Mouse (Mus musculus): Measurements from ENCODE around the gene Sh3pxd2a.

The Sh3pxd2a gene

DNA sequence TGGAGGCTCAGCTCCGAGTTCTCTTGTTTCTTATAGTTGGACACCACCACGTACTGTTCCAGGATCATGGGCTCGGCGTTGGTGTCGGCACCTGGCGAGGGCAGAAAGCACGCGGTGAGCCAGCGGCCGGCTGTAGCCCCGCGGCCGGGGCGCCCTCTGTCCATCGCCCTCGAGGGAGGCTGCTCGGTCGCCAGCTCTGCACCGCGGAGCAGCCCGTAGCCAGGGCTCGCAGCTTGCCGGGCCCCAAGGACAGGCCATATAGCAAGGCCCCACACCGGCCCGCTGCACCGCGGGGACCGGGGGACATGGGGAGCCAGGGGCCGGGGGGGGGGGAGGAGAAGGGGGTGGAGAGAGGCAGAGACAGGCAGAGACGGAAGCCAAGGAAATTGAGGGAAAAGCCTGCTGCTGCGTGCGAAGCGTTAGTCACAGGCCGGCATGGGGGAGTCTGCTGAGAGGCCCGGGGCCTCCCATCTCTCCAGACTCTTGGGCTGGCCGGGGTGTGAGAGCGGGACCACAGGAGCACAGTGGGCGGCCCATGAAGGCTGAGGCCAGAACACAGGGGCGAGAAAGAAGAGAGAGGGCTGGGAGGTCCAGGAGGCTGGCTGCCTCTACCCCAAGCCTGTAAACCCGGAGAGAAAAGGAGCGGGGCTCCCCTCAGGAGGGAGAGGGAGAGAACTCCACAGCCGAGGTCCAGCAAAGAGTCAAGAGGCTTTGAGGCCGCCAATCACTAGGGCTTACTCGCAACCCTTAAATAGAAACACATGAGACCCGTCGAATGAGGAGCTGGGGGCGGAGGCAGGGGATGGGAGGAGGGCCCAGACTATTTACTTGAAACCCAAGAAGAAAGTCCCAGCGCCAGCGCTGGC lies 149.9 kb downstream of the Sh3pxd2a start:
- DNase-seq (ENCODE audit: low spot score in 2 of 2), result peak in 1 of 2 experiments; percentile 19

DNA sequence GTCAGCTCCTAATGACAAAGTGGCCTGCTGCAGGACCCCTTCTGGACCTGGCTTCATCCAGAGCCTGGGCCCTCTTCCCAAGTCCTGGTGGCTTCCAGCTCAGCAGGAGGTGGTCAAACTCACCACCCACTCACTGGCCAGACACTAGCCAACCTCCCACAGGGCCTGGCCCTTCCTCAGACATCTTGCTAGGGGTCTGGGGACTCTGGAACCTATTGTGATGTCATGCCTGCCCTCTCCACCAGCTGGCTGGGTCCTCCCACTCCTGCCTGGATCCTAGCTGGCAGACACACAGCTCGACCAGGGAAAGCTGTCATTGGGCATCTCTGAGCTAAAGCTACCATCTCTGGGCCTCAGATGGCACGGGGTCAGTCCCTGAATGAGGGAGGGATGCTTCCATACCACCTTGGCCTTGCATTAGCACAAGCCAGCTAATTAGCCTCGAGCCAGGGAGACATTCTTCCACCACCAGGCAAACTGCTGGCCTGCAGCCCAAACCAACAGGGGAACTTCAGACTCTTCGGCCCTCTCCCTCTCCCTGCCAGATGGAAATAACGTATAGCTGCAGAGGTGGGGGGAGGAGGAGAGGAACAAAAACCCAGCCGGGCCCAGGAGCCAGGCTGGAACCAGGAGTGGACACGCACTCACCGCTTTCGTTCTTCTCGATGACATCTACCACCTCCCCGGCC lies 150.7 kb downstream of the Sh3pxd2a start:
- no peak for DNase-seq (ENCODE audit: low spot score in 2 of 2)

DNA sequence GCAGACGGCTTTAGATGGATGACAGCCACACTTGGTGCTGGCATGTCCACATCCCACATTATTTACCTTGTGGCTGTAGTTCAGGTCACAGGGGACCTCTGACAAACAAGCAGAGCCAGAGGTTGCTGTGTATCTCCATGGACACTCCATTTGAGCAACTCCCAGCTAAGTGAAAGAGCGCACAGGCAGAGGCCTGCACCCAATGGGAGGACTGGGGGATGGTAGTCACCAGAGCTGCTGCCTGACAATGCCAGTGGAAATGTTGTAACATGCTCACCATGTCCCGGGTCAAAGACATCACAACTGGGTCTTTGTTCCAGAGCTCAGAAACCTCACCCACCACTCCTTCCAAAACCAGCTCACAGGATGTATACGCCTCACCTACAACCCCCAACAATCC lies 153.0 kb downstream of the Sh3pxd2a start:
- no peak for DNase-seq (ENCODE audit: low spot score in 2 of 2)

DNA sequence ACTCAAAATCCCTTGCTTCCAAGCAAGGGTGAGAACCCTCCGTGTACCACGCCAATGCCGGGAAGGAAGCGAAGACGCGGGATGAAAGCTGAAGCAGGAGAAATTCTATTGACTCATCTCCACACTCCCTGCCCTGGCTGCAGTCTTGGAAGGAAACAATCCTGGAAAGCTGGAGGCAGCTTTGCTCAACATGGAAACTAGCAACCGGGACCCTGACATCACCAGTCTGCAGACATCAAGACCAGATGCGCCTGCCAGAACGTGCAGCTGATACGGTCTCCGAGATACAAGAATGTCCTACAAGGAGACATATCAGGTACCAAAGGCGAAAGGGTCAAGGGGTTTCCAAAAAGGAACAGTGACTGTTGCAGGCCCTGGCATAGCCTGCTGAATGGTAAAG lies 154.4 kb downstream of the Sh3pxd2a start:
- no peak for DNase-seq (ENCODE audit: low spot score in 2 of 2)

DNA sequence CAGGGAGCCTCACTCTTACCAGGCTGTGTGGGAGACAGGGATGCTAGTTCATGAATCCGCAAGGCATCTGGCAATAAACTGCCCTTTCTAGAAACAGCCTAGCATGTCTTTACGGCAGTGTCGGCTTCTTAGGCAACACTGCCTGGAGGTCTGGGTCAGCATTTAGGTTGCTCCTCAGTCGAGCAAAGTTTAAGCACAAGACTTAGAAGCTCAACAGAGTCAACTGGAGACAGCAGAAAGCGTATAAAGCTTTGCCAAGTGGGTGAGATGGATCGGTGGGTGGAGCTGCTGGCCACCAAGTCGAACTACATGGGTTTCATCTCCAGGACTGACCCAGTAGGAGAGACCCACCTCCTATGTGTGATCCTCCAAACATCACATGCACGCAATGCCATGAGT lies 157.3 kb downstream of the Sh3pxd2a start:
- DNase-seq (ENCODE audit: low spot score in 2 of 2), result no peak

DNA sequence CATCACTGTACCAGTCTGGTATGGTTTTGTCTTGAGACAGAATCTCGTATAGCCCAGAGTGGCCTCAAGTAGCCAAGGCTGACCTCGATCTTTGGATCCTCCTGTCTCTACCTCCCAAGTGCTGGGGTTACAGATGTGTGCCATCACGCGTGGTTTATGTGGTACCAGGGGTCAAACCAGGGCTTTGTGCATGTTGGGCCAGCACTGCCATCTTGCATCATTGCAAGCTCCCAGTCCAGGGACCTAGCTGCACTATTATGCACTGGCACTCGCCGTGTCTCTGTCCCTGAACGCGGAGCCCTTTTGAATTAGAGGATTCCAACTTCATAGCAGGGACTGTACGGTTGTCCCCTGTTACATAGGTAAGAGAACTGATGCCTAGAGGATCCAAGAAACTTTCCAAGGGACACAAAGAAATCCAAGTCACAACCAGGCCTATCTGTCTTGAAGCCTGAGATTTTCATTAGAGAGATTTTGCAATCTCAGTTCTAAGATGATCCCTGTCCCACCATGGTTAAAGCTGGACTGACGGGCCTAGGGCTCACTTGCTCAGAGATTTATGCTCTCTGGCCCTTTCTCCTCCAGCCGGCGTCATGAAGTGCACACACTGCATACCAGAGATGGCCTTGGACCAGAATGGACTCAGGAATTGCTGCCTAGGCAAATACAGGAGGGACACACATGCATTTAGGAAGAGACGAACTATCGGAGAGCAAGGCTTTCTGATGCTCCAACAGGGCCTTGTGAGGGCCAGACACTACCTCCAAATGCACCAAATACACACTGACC lies 157.9 kb downstream of the Sh3pxd2a start:
- DNase-seq (ENCODE audit: low spot score in 2 of 2), result no peak

DNA sequence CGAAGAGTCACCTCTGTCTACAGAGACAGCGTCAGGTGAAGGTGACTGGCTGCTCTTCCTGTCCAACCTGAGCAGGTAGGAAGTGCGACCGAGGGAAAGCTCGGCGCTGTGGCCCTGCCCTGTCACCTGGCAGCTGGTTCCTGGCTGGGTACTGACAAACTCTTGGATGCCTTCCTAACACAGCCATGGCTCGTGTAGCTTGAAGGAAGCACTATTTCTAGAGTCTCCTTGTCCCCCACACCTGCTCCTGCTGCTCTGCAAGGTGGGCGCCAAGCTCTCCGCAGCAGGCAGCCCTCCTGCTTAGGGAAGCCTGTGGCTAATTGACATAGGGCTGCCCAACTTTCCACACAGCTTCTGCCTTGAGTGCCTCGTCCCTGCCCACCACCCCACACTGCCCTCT lies 158.8 kb downstream of the Sh3pxd2a start:
- DNase-seq (ENCODE audit: low spot score in 2 of 2), result no peak

DNA sequence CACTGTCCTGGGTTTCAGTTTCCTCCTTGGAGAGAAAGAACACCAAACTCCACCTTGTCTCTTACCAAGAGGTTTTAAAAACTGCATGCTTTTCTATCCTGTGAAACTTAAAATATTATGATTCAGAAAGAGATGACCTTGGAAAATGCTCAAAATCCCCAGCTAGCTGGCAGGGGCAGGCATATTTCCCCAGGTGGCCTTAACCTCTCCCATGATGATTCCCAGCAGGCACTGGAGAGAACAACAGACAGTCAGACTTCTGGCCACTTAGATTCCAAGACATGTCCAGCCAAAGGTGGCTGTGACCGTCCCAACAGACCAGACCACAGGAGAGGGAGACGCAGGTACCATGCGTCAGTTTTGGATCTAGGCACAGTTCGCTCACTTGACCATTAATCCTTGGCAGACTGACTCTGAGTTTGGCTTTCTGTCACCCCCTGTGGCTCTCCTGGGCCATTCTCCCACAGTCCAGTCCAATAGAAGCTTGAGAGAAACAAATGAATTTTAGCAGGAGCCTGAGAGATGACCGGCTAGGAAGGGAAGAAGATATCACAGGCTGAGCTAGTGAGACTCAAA lies 159.9 kb downstream of the Sh3pxd2a start:
- no peak for DNase-seq (ENCODE audit: low spot score in 2 of 2)

DNA sequence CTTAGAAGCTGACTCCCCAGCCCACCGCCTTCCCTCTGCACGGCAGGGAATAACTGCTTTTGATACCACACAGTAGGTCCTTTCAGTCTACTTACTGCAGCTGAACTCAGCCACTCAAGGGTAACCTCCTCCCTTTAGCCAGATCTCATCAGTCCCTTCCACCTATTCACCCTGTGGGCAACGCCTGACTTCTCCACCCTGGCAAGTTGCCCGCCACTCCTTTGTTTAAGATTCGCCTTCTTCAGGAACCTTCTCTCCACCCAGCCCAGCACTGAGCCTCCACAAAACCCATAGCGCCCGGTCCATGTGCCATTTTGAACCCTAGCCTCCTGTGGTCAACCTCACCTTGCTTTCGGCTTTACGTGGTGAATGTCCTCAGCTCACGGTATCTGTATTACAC lies 161.1 kb downstream of the Sh3pxd2a start:
- no peak for DNase-seq (ENCODE audit: low spot score in 2 of 2)

DNA sequence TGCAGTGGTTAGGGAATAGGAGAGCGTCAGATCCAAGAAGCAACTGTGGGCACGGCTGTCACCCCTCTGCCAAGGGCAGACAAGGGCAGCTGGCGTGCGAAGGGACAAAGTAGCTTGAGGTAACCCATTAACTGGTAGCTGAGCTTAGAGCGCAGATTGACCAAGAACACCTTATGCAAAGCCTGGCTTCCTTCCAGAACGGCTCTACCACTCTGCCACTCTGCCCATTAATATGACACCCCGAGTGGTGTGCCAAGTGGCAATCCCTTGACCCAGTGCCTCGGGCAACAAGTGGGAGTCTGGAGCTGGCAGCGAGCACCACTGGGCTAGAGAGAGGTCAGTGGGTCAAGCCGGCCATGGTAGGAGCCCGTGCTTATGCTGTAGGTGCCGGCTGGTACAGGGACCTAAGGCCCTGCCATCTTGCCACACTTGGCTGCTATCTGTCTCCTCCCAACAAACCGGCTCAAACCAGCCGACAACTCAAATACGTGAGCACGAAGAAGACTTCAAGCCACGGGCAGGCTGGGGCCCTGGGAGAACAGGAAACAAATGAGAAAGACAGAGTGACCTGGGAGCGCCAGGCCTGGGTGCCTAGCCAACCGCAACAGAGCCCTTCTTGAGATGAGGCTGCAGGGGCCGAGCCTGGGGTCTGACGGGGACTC lies 161.9 kb downstream of the Sh3pxd2a start:
- DNase-seq (ENCODE audit: low spot score in 2 of 2), result no peak

DNA sequence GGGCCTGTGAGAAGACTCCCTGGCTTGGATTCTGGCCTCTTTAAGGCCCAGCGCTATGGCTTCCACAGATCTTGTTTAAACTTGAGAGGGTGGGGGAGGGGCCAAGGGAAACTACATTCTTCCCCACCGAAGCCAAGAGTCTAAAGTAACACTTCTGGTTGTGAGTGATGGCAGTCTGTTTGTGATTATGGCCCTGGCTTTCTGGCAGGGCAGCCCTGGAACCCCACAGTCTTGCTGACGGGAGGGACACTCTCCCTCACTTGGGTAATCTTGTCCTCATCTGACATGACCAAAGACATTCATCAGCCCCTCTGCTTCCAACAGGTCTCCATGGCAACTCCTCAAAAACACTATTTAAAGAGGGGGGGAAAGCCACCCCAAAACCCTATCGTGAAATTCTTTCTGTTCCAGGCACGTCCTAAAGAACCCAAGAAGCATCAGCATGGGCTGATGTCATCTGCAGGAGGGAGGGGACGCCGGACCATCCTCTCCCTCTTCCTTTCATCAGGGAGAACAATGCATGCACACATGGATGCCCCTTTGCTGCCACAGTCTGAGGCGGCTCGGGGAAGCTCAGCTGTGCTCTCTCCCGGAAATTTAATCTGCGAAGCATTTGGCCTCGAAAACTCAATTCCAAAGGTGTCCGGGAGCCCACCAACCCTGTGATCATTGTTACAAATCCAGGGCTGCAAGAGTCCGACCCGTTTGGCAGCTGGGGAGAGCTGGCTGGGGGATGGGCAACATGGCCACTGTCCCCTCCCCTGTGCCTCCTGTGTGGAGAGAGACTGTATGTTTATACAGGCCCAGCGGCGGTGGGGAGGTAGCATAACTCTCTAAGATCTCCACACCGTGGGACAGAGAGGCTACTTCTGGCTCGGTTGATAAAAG lies 162.7 kb downstream of the Sh3pxd2a start:
- no peak for DNase-seq (ENCODE audit: low spot score in 2 of 2)

DNA sequence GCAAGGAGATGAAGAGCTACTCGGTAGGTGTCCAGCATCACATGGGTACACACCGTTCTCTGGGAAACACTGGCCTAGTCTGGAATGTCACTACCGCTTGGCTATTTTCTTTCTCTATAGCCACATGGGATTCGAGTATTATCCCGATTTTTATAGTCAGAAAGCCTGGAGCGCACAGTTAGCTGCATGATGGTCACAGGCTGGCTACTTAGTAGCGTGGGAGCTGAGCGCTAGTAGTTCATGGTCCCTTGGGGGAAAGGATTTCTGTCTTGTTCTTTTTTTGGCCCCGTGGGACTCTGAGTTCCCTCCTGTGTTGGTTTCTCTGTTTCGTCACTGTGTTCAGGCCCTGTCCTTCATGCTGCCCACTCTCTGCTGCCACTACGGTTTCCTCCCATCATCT lies 166.1 kb downstream of the Sh3pxd2a start:
- no peak for DNase-seq (ENCODE audit: low spot score in 2 of 2)

DNA sequence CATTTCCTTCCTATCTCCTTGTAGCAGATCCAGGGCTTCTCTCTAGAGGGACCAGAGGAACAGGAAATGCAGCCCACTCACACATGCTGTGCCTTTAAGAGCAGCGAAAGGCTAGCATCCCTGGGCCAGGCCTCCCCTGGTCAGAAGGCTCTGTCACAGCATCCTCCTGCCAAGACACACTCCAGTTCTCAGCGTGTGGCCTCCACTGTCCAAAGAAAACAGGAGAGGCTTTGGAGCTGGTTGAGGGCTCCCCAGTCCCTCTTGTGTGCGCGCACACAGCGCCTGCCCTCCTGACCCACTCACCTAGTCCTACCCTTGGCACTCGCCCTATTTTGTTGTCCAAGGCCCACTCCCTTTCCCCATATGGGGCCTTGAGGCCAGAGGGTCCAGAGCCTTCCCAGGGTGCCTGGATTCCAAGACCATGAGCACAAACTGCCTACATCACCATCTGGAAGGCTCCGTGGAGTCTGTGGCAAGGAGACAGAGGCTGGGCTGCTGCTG lies 171.7 kb downstream of the Sh3pxd2a start:
- DNase-seq (ENCODE audit: low spot score in 2 of 2), result no peak

DNA sequence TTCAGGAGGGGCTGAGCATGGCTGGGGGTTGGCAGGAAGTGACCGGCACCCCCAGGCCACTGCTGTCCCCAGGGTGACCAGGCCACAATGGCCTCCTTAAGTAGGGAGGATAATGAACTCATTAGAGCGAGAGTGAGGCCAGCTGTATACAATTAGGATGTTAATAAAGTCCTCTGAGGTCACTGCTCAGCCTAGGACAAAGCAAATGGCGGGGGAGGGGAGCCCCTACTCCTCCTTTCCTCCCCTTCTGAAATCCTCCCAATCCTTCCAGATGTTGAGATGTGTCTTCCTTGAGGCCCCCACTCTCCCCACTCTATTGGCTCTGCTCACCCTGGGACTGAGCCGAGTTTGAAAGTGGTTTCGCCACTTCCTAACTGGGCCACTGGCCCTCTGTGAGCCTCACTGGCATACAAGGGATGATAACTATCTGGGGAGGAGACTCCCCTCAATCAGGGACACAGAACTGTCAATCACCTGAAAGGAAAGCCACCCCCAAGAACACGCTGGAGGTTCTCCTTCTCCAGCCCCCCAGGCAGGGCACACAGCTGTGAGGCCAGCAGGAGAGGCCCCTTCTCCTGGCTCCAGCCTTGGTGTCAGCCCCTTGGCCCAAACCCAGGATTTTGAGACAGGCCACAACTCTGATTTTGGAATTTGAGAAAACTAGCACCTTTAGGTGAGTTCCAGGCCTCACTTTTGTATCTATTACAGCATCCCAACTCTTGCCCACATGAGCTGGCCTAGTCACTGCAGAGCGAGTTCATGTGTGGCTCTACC lies 172.7 kb downstream of the Sh3pxd2a start:
- DNase-seq (ENCODE audit: low spot score in 2 of 2), result no peak

DNA sequence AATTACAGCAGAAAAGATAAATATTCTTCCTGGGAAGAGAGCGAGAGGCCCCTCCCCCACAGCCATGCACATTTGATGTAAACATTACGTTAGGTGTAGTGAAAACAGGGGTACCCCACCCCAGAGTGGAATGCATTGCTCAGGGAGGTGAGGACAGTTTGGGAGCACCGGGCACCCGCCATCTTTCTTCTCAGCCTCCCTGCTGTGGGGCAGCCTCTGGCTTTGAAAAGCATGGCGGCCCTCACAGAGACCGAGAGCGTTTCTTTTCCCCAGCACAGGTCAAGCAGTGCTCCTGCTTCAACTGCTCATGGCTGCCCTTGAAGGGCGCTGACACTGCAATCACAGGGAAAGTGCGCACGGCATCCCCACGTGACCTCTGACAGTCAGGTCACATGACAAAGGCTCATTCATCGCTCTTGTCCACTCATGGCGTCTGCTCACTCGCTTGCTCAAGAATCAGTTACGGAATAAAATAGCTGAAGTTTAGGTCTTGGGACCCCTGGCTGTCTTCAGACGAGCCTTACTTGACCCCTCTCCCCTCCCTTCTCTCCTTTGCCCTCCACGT lies 177.2 kb downstream of the Sh3pxd2a start:
- no peak for DNase-seq (ENCODE audit: low spot score in 2 of 2)

DNA sequence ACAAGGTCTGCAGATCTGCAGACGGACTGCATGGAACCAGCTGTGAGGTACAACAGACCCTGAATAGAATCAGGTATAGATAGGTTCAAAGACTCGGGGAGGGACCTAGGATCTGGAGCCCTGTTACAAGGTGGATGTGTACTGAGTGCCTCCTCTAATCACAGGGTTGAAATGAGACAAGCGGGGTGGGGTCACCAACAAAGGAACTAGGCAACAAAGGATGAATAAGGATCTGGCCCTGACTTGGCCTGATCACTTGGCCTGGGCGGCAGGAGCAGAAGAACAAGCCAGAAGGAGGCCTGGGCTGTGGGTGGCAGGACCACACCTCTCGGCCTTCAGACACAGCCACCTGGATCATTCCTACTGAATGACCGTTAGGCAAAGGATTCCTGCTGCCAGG lies 178.6 kb downstream of the Sh3pxd2a start:
- DNase-seq (ENCODE audit: low spot score in 2 of 2), result no peak

DNA sequence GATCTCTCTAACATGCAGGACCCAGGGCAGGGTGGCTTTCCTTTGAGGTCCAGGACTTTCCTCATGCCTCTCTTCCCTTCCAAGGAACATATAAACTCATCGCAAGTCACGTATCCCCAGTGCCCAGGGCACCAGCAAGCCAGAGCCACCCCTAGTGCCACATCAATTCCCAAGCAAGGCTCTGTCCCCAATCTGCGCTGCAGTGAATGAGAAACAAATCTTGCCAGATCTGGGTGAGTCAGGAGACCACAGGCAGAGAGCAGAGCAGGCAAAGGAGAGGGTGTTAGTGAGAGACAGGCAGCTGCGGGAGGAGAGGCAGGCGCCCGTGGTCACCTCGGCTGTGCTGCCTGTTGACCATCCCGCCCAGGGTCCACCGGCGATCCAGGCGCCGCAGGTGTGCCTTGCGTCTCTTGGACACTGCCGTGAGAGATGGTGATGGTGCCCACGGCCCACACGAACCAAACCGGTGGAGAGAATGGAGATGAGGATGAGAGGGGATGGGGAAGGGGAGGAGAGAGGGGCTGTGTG lies 181.4 kb downstream of the Sh3pxd2a start:
- no peak for DNase-seq (ENCODE audit: low spot score in 2 of 2)

DNA sequence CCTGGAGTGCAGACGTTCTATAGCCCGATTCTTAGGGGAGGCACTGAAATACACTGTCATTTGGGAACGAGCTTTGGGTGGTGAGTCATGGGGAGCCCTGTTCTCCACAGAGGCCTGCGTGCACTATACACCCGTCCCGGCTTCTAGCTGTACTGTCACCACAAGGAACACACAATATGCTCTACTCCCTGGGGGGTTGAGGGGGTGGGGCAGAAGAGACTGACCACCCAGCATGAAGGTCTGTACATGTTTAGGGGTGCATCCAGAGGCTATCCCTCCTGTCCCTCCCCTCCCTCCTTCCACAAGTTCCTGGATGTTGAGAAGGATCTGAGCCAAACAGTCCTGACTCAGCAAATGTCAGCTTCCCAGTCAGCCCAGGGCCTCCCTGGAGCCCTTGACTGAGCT lies 182.1 kb downstream of the Sh3pxd2a start:
- DNase-seq (ENCODE audit: low spot score in 2 of 2), result no peak

DNA sequence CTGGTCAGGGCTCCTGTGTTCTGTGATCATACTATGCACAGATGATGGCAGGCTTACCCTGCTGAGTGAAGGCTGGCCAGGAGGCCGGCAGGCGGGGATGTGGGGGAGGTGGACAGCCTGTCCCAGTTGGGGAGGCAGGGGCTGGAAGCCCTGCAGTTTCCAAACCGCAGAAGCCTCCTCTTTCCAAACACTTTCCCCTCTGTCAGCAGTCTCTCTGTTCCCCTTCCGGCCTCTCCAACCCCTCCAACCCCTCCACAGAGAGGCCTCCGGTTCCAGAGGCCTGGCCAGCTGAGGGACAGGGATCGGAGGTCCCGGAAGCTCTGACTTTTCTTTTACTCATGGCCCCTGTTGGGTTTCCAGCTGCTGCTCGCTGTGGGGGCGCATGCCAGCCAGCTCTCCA lies 183.3 kb downstream of the Sh3pxd2a start:
- DNase-seq (ENCODE audit: low spot score in 2 of 2), result no peak

All from natural killer cell, adult 2 months (primary cell).